Mouse (Mus musculus) brain, embryonic 14.5 days (tissue): ENCODE results near the gene Bbs9. TPM values are rescaled to one million over a fixed set of nuclear protein-coding genes. Genes with fewer than 3 reads are reported as not detected.

Experiments
- DNase-seq: peaks from one replicate; pipeline ENCODE4 v3.0.0-alpha.2; 2011; ENCODE audit warnings: low read depth
- CTCF ChIP-seq: fragments of 200-500 bp; IDR thresholded peaks from 2 replicates; pipeline ENCODE4 v1.5.1; 2012; ENCODE audit warnings: inconsistent platforms, mild to moderate bottlenecking, moderate library complexity, borderline replicate concordance; ENCODE audit not compliant: insufficient read depth, insufficient read length; ENCODE audit errors: extremely low read depth
- POLR2A ChIP-seq: fragments of 200-500 bp; IDR thresholded peaks from 2 replicates; pipeline ENCODE4 v1.6.1; 2012; ENCODE audit warnings: mild to moderate bottlenecking, inconsistent platforms, borderline replicate concordance; ENCODE audit not compliant: poor library complexity, insufficient read depth, insufficient read length, severe bottlenecking; ENCODE audit errors: extremely low read depth
- polyA plus RNA-seq: library from polyadenylated mRNA; depleted of rRNA; stranded (reverse); fragments of >200 nt; gene quantifications from 2 replicates; pipeline ENCODE4 v1.2.3, GENCODE M21; 2012; rRNA removed

The Bbs9 gene
- polyA plus RNA-seq, result 21.4 and 21.9 TPM in 2 replicates

DNA sequence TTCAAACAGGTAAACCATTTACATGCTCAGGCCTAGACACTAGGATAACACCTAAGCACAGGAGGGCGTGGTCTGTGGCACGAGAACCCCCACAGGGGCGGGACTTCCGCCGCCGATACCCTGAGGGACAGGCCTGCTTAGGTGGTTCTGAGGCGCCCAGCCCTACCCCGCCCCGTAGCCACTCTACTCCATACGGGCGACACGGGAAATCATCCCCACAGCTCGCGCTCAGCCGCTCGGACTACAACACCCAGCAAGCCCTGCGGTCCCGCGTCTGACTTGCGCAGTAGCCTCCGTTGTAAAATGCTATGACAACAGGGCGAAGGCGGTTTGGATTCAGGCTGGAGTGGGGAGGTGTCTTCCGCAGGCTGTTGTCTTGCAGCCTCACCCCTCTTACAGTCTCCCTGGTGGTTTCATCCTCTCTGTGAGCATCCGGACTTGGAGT is at the start of gene Bbs9:
Gene Bbs9, plus strand, starts transcription at position 292 of the 445 bp plus-strand sequence.
- TF ChIP-seq POLR2A (peak; percentile 39; the same call in 1 of the 2 replicates), CTCF (no peak)
- peak; percentile 99 for DNase-seq

DNA sequence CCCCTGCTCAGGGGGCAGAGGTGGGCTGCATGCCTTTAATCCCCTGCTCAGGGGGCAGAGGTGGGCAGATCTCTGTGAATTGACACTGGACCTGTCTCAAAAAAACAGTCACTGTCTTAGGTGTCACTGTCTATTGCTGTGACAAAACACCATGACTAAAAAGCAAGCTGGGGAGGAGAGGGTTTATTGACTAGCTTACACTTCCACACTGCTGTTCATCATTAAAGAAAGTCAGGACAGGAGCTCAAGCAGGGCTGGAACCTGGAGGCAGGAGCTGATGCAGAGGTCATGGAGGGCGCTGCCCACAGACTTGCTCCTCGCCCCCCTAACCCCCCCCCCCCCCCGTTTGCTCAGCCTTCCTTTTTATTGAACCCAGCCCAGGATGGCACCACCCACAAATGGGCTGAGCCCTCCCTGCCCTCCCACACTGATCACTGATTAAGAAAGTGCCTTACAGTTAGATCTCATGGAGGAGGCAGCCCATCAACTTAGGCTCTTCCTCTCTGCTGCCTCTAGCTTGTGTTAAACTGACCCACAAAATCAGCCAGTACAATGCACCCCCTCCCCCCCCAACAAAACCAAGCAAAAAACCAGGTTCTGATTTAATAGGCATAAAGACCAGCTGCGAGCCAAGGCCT is 47.4 kb upstream of the Bbs9 start:
- TF ChIP-seq CTCF, result no peak
- TF ChIP-seq POLR2A, result no peak
- no peak for DNase-seq

DNA sequence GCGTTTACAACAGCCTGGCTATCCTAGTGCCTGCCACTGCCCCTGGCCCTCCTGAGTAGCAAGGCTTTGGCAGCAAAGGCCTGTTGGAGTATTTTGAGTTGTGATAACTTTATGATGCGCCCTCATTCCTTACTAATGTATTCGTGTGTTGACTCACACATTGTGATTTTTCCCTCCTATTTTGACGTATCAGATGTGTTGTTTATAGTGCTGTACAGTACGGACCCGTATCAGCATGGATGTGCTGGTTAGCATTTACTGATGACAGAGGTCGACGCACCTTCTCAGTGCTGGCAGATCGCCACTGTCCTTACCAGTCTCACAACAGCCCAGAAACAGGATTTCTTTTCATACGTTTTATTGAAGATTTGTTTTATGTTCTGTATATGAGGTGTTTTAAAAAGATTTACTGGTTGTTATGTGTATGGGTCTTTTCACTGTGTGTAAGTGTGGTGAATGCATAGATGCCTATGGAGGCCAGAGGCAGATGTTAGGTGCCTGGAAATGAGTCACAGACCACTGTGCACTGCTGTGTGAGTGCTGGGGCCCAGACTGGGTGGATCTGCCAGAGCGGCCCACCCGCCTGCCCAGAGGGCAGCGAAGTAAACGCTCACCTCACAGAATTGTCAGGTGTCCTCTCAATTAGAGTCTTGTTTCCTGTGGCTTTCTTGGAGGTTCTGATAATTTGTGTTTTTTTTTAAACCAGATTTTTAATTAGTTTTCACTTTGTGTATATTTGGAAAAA is 46.7 kb upstream of the Bbs9 start:
- TF ChIP-seq CTCF, result no peak
- no peak for TF ChIP-seq POLR2A
- DNase-seq, result no peak

DNA sequence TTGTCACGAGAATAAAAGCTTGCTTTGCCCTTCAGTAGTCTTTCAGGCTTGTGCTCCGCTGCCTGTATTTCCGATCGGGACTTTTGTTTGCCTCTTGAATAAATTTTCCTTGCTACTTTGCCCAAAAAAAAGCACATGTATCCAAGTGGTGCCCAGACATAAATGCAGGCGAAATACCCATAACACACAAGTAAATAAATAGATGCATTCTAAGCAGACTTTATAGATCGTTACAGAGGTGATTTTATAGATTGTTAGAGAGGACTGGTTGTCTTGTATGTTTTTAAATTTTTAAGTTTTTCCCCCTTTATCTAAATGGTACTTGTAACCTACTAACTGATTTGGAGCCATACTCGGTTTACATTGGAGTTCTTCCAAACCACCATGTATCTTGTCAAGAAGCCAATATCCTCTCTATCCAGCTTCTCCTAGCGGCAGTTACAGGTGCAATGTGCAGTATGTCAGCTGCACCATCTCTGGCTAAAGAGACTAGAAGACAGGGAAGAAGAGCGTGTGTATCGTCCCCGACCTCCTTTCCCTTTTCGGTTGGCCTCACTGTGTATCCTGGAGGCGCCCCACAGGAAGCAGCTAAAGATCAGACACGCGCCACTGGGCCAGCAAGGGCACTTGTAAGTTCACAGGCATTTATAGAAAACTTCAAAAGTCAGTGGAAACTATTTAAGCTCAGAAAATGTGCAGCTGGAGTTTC is 45.8 kb upstream of the Bbs9 start:
- no peak for TF ChIP-seq CTCF
- no peak for TF ChIP-seq POLR2A
- DNase-seq, result peak; percentile 59

DNA sequence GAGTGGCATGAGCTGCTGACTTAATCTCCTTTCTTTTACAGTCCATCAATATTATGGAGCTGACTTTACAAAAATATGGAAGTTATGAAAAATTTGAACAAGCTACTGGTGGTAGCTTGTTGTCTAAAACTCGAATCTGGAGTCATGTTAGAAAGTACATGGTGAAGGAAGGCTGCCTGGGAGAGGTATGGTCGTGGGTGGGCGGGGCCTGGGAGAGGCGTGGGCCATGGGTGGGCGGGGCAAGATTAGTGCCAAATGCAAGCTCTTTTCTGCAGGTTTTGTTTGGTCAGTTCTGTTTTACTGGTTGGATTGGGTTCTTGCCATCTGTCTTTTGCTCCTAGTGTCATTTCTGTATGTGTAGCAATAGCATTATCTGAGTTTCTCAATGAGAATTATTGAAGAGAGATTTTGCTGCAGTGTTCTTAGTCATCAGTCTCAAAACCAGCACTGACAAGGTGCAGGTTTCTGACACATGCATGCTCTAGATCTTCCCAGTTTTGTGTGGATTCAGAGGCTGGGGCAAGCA is 45.1 kb upstream of the Bbs9 start:
- no peak for TF ChIP-seq POLR2A
- no peak for TF ChIP-seq CTCF
- DNase-seq, result no peak

DNA sequence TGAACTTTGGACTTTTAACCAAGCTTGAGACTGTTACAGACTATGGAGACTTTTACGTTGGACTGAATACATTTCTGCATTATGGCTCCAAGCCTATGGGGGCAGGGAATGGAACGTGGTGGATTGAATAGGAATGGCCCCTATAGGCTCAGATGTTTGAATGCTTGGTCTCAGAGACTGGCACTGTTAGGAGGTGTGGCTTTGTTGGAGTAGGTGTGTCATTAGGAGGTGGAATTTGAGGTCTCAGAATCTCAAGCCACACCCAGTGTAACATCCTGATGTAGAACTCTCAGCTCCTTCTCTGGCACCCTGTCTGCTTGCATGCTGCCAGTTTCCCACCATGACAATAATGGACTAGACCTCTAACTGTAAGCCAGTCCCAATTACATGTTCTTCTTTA is 42.3 kb upstream of the Bbs9 start:
- TF ChIP-seq POLR2A, result no peak
- no peak for TF ChIP-seq CTCF
- DNase-seq, result no peak

DNA sequence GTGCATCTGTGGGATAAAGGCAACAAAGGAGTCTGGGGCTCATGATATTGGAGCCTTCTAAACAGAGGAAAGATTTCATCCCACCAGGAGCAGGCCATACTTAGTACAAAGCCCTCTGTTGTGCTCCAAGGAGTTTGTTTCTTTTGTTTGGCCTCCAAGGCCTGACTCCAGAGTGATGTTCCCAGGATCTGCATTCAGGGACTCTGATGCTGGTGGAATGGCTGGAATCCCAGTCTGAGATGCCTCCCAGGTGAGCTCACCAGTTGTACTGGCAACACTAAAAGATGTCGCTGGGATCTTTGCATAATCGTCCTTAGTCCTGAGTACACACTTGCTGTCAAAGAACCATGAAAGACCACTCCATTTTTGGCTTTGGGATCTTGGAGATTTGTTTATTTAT is 41.4 kb upstream of the Bbs9 start:
- TF ChIP-seq POLR2A (no peak), CTCF (no peak)
- no peak for DNase-seq

DNA sequence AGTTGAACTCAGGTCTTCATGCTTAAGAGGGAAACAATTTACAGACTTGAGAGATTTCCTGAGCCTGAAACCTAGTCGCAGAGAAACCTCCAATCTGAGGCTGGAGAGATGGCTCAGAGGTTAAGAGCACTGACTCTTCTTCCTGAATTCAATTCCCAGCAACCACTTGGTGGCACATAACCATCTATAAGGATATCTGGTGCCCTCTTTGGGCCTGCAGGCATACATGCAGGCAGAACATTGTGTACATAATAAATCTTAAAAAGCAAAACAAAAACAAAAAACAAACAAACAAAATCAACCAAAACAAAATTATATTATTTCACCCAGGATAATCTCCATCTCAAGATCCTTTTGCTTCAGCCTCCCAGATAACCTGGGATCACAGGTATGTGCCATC is 36.7 kb upstream of the Bbs9 start:
- DNase-seq, result no peak
- TF ChIP-seq CTCF (no peak), POLR2A (no peak)

DNA sequence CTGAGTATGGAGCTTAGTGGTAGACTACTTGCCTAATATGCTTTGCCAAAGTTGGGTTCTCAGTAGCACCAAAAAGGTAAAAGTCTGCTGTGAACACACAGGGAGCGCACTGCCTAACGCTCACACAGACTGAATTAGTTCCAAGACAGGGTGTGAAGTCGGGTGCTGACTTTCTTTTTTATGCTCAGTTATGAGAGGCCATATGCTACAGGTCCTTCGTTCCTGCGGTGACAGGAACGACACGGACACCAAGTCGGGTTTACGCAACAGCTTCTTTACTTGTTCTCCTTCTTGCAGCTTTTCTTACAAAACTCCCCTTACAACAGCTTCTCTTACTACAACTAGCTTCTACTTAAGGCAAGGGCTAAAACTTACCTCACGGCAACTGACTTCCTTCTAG is 32.4 kb upstream of the Bbs9 start:
- TF ChIP-seq CTCF (no peak), POLR2A (no peak)
- DNase-seq, result no peak

DNA sequence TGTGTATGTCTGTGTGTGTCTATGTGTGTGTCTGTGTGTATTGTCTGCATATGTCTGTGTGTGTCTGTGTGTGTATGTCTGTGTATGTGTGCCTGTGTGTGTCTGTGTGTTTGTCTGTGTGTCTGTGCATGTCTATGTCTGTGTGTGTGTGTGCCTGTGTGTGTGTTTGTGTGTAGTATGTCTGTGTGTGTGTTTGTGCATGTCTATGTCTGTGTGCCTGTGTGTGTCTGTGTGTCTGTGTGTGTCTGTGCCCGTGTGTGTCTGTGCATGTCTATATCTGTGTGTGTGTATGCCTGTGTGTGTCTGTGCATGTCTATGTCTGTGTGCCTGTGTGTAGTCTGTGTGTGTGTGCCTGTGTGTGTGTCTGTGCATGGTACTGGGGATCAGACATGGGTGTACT is 30.4 kb upstream of the Bbs9 start:
- DNase-seq, result no peak
- TF ChIP-seq CTCF (no peak), POLR2A (no peak)

DNA sequence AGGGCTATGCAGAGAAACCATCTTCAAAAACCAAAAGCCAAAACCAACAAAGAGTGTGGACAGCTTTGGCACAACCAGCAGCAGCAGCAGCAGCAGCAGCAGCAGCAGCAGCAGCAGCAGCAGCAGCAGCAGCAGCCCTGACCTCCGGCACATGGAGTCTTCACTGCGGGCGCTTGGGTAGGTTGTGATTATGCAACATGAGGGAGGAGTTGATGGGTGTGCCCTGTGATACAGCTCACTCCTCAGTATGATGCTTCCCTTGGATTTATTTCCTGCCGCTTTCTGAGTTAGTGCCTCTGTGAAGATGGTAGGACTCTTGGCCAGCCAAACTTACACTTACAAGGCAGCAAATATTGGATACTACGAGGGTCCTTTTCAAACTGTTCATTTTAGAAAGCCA is 28.3 kb upstream of the Bbs9 start:
- TF ChIP-seq POLR2A, result no peak
- TF ChIP-seq CTCF, result no peak
- DNase-seq, result no peak

DNA sequence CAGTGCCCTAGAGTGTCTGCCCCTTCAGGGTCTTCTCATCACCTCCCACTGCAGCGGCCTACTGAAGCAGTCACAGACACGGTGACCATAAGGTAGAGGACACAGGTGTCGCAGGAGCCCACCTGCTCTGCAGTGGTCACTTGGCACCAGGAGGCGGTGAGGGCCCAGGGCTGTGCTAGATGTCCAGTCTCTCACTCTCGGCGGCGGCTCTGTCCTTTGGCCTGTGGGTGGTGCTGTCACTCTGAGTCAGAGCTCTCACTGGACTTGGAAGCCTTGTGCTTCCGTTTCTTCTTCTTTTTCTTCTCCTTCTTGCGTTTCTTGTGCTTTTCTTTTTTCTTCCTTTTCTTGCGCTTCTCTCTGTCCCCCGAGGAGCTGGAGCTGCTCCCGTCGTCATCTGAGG is 27.1 kb upstream of the Bbs9 start:
- DNase-seq, result no peak
- no peak for TF ChIP-seq CTCF
- no peak for TF ChIP-seq POLR2A

DNA sequence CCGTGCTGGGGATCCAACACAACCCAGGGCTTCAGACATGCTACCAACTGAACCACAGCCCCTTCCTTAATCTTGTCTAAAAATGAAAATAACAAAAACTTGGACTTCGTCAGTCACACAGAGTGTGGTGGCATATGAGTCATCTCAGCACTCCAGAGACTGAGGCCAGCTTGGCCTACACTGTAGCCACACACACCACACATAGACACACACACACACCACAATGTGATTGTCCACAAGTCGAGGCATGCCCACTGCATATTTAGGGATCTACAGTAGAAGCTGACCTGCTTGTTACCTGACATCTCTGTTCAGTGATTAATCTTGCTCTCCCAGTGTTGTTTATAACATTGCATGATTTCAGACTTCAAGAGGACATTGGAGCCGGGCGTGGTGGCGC is 26.3 kb upstream of the Bbs9 start:
- TF ChIP-seq CTCF (no peak), POLR2A (no peak)
- no peak for DNase-seq
